ENCODE assay signal across 21 mouse cellular contexts in the genomic region with DNA sequence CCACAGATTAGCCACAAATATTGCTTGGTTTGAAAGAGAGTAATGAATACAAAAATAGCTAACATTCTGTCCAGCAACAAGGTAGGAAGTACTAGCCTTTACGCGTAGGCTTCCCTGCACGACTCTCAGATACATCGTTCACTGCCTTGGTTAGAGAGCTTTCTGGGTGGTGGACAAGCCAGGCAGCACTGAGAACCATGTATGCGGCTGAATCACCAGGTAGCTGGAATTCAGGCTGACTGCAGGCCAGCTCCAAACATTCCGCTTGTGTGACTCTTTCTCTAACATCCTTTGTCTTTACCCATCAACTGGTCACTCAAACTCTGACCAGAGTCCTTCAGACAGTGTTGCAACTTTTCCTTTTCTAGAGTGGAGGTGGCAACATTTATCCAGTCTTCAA.
DNase-seq lines count a peak whose midpoint lies in the region; ATAC-seq and TF ChIP-seq lines count a peak whose summit lies in the region.
"Had no signal": no experiment of that assay in that cellular context is flagged by ENCODE, and none has a peak within 500 bp of the region (broad histone marks: within the 10 kb centered on the region; RNA-seq: fewer than 3 reads in every experiment).

No protein-coding gene starts in this region.

- no peak overlapping the region for H3K4me3 ChIP-seq in gastrocnemius, adult 2 months
- H3K4me3 ChIP-seq in heart, embryonic 13.5 days, result no peak overlapping the region
- H3K4me3 ChIP-seq in liver, embryonic 13.5 days (replicated peaks), result no peak overlapping the region
- no peak overlapping the region for H3K4me3 ChIP-seq in liver, embryonic 12.5 days
- no peak overlapping the region for H3K4me3 ChIP-seq in myocyte
- H3K4me3 ChIP-seq in hindbrain, postnatal 0 days (ENCODE audit: low read length), result no peak overlapping the region
- H3K4me3 ChIP-seq: embryonic facial prominence, embryonic 10.5 days; erythroblast, embryonic 14.5 days; forebrain, embryonic 10.5 days; hindbrain, embryonic 10.5 days; hindbrain, embryonic 15.5 days had no signal

- H3K27me3 ChIP-seq in heart, embryonic 13.5 days (replicated peaks), result no peaks in the 10 kb centered on the region
- no peaks in the 10 kb centered on the region for H3K27me3 ChIP-seq in liver, embryonic 13.5 days
- 0 out of 2 replicates have a peak, but pooled peaks cover 3% of the 10 kb centered on the region for H3K27me3 ChIP-seq in liver, embryonic 12.5 days (replicated peaks)
- no peaks in the 10 kb centered on the region for H3K27me3 ChIP-seq in myocyte (ENCODE audit: control insufficient read depth, insufficient read depth, insufficient read length)
- H3K27me3 ChIP-seq in hindbrain, postnatal 0 days (ENCODE audit: insufficient read depth, low read length), result no peaks in the 10 kb centered on the region
- H3K27me3 ChIP-seq: CH12.LX; hindbrain, embryonic 15.5 days had no signal

- no peak overlapping the region for H3K9ac ChIP-seq in heart, embryonic 13.5 days
- no peak overlapping the region for H3K9ac ChIP-seq in liver, embryonic 13.5 days
- H3K9ac ChIP-seq in liver, embryonic 12.5 days, result no peak overlapping the region
- H3K9ac ChIP-seq in hindbrain, postnatal 0 days (replicated peaks; ENCODE audit: low read length), result no peak overlapping the region
- H3K9ac ChIP-seq: hindbrain, embryonic 15.5 days had no signal

- H3K4me2 ChIP-seq in heart, embryonic 13.5 days, result no peak overlapping the region
- no peak overlapping the region for H3K4me2 ChIP-seq in liver, embryonic 13.5 days
- H3K4me2 ChIP-seq in liver, embryonic 12.5 days, result no peak overlapping the region
- peak overlapping the region; percentile 13 for H3K4me2 ChIP-seq in myocyte (ENCODE audit: low read depth)
- no peak overlapping the region for H3K4me2 ChIP-seq in hindbrain, postnatal 0 days (ENCODE audit: low read depth, low read length)
- H3K4me2 ChIP-seq: hindbrain, embryonic 15.5 days had no signal

- no peak for DNase-seq in gastrocnemius, adult 2 months
- no peak for DNase-seq in gastrocnemius, postnatal 14 days
- DNase-seq in heart, postnatal 10 days, result no peak
- DNase-seq in liver, embryonic 13.5 days, result no peak
- DNase-seq in hindbrain, postnatal 0 days (ENCODE audit: low spot score), result no peak
- DNase-seq: adrenal gland, postnatal 10 days; cerebellum, adult 18-20 months; cerebellum, adult 9-11 months; kidney, adult 11 months; kidney, adult 9 months had no signal

- H3K27ac ChIP-seq in gastrocnemius, adult 2 months, result peak overlapping the region; percentile 28; the same call in 1 of the 2 replicates
- peak overlapping the region; percentile 70 for H3K27ac ChIP-seq in heart, embryonic 13.5 days (replicated peaks)
- peak overlapping the region; percentile 8; the same call in 1 of the 2 replicates for H3K27ac ChIP-seq in liver, embryonic 13.5 days
- no peak overlapping the region for H3K27ac ChIP-seq in liver, embryonic 12.5 days
- H3K27ac ChIP-seq in hindbrain, postnatal 0 days, result no peak overlapping the region
- H3K27ac ChIP-seq: embryonic facial prominence, embryonic 10.5 days; forebrain, embryonic 10.5 days; hindbrain, embryonic 10.5 days; hindbrain, embryonic 15.5 days; kidney, postnatal 0 days had no signal

- H3K4me1 ChIP-seq in heart, embryonic 13.5 days, result peaks cover 70% of the 10 kb centered on the region
- H3K4me1 ChIP-seq in liver, embryonic 13.5 days (replicated peaks), result peaks cover 60% of the 10 kb centered on the region
- H3K4me1 ChIP-seq in liver, embryonic 12.5 days, result peaks cover 61% of the 10 kb centered on the region
- peaks cover 20% of the 10 kb centered on the region; the same call in 1 of the 2 replicates for H3K4me1 ChIP-seq in hindbrain, postnatal 0 days (ENCODE audit: insufficient read depth, low read length)

- TF ChIP-seq POLR2A in myocyte (IDR thresholded peaks at IDR 0.05; ENCODE audit: insufficient read length, low read depth), result no peak

- TF ChIP-seq CTCF in gastrocnemius, adult 2 months (IDR thresholded peaks at IDR 0.05), result no peak
- no peak for TF ChIP-seq CTCF in hindbrain, postnatal 0 days (IDR thresholded peaks at IDR 0.05; ENCODE audit: low read depth)

- no peaks in the 10 kb centered on the region for H3K9me3 ChIP-seq in heart, embryonic 13.5 days
- H3K9me3 ChIP-seq in liver, embryonic 13.5 days (replicated peaks), result no peaks in the 10 kb centered on the region
- H3K9me3 ChIP-seq in liver, embryonic 12.5 days (replicated peaks), result no peaks in the 10 kb centered on the region
- no peaks in the 10 kb centered on the region for H3K9me3 ChIP-seq in hindbrain, postnatal 0 days (ENCODE audit: low read length)
- H3K9me3 ChIP-seq: embryonic facial prominence, embryonic 10.5 days; forebrain, embryonic 10.5 days; hindbrain, embryonic 10.5 days; hindbrain, embryonic 15.5 days had no signal

- 83% methylated on average over 6 of the region's 6 CpGs for WGBS in heart, embryonic 13.5 days
- WGBS in liver, embryonic 13.5 days (ENCODE audit: insufficient replicate concordance), result 86% methylated on average over 6 of the region's 6 CpGs
- 87% methylated on average over 6 of the region's 6 CpGs for WGBS in liver, embryonic 12.5 days (ENCODE audit: insufficient replicate concordance)
- 77% methylated on average over 6 of the region's 6 CpGs for WGBS in hindbrain, postnatal 0 days

- H3K36me3 ChIP-seq in heart, embryonic 13.5 days, result no peaks in the 10 kb centered on the region
- no peaks in the 10 kb centered on the region for H3K36me3 ChIP-seq in liver, embryonic 13.5 days
- H3K36me3 ChIP-seq in liver, embryonic 12.5 days, result no peaks in the 10 kb centered on the region
- H3K36me3 ChIP-seq in myocyte (ENCODE audit: control insufficient read depth, insufficient read depth), result peaks cover 21% of the 10 kb centered on the region
- H3K36me3 ChIP-seq in hindbrain, postnatal 0 days (ENCODE audit: insufficient read depth, low read length), result no peaks in the 10 kb centered on the region
- H3K36me3 ChIP-seq: embryonic facial prominence, embryonic 10.5 days; forebrain, embryonic 10.5 days; hindbrain, embryonic 10.5 days; hindbrain, embryonic 15.5 days had no signal

- H3ac ChIP-seq in myocyte (ENCODE audit: control insufficient read depth, insufficient read length), result no peak overlapping the region

- intact Hi-C loops in gastrocnemius, adult 2 months (cut with DNase I), result no loop called here
- intact Hi-C loops in gastrocnemius, postnatal 14 days (cut with DNase I; ENCODE audit: low total_unique reads), result no loop called here
- intact Hi-C loops in heart, postnatal 10 days (cut with DNase I), result no loop called here

- no peak for ATAC-seq in heart, embryonic 13.5 days (ENCODE audit: extremely low read depth, insufficient number of reproducible peaks, low FRiP score, low TSS enrichment)
- no peak for ATAC-seq in liver, embryonic 13.5 days (ENCODE audit: low read depth)
- no peak for ATAC-seq in liver, embryonic 12.5 days
- no peak for ATAC-seq in hindbrain, postnatal 0 days
- ATAC-seq: forebrain, embryonic 14.5 days had no signal

- peaks cover 81% of the 10 kb centered on the region for H3K79me2 ChIP-seq in myocyte (ENCODE audit: control insufficient read depth, insufficient read depth)

TF ChIP-seq in myocyte, 11 proteins besides CTCF, POLR2A, EP300 and RAD21:
- TF ChIP-seq E2F4 (IDR thresholded peaks at IDR 0.05; ENCODE audit: insufficient read depth) (no peak), CEBPB (IDR thresholded peaks at IDR 0.05; ENCODE audit: insufficient read depth, poor library complexity, severe bottlenecking) (no peak), TCF3 (IDR thresholded peaks at IDR 0.05; ENCODE audit: insufficient read length, low read depth) (no peak), MYOD1 (IDR thresholded peaks at IDR 0.05; ENCODE audit: control insufficient read depth in 1 of 3, insufficient read length in 2 of 3, low read depth in 2 of 3) (no peak), POLR2AphosphoS2 (IDR thresholded peaks at IDR 0.05; ENCODE audit: insufficient read length, low read depth) (no peak)

Comparison
In these comparisons a context has a peak if more than half of its experiments do, and no peak if none do; other contexts are left out.
1. H3K27ac ChIP-seq: peak in gastrocnemius, adult 2 months (single experiment), heart, embryonic 13.5 days (single experiment) and liver, embryonic 13.5 days (single experiment); none in liver, embryonic 12.5 days (single experiment) and hindbrain, postnatal 0 days (single experiment).